Mouse (Mus musculus): ENCODE measurements around the gene Hist1h2ak.
"Not testable (repeated sequence)": the region's sequence is repeated elsewhere in the genome, so short reads cannot be mapped to it uniquely, and the experiment has no call there.

Gene Hist1h2ak

DNA sequence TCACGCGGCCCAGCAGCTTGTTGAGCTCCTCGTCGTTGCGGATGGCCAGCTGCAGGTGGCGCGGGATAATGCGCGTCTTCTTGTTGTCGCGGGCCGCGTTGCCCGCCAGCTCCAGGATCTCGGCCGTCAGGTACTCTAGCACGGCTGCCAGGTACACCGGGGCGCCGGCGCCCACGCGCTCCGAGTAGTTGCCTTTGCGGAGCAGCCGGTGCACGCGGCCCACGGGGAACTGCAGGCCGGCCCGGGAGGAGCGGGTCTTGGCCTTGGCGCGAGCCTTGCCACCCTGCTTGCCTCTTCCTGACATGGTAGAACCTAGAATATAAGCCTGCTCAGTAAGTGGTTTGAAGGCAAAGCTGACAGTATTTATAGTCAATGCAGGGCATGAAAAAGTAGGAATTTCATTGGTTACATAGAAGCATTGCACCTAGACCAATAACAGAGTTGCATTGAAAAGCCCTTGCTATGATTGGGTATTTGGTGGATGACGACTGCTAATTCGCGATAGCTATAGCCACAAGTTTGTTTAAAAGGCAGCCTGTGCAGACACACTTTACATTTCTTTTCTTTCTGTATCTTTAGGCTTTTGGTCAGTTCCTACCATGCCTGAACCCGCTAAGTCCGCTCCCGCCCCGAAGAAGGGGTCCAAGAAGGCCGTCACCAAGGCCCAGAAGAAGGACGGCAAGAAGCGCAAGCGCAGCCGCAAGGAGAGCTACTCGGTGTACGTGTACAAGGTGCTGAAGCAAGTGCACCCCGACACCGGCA is at the start of gene Hist1h2ak, which contains the start of gene Hist1h2bn:
Hist1h2ak (minus strand) TSS at position 304 of the 762 bp plus-strand sequence.
Hist1h2bn (plus strand) TSS at position 600 of the 762 bp plus-strand sequence.
- peak; percentile 67 to 77 for DNase-seq

DNA sequence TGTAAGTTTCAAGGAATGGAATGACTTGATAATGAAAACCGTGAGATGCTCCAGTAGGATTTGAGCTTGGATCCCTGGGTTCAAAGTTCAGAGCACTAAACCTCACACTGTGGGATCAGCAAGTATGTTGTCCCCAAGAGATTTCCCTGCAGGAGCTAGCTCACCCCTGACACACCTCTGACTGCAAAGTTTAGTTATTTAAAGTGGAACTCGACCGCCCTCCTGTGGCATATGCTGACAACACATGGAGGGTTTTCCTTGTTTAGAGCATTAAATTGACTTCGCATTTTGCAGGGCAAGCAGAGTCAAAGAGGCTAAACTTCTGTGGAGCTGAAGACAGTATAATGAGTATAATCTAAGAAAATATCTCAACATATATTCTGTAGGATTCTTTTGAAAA is 49.4 kb upstream of the Hist1h2ak start:
- DNase-seq = not testable (repeated sequence)

DNA sequence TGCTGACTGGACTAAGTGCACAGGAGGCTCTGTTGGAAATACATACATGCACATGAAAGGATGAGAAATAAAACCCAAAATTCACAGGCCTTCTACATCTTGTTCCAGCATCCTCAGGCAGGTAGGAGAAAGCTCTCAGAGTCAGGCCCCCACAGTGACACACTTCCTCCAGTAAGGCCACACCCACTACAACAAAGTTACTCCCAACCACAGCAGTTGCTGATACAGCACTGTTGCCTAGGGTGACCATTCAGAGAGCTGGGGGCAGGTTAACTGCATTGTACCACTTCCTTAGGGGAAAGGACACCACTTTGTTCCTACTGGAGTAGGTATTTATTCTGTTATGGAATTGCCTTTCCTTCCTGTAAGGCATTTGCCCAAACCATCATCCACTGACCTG is 43.5 kb upstream of the Hist1h2ak start:
- not testable (repeated sequence) for DNase-seq

DNA sequence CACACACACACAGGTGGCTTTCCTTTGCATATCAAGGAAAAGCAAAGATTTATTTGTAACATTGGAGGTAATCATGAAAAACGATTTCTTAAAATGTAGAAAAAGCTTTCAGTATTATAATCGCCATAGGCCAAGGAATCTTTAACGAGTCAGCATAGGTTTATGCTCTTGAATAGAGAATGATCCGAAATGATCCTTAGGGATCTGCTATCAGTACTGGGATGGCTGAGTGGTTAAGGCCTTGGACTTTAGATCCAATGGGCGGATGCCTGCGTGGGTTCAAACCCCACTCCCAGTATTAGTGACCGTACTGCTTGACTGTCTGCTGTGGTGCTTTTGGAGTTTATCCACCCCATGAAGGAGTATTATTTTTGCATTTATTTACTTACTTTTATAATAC is 42.0 kb upstream of the Hist1h2ak start:
- DNase-seq = no peak

DNA sequence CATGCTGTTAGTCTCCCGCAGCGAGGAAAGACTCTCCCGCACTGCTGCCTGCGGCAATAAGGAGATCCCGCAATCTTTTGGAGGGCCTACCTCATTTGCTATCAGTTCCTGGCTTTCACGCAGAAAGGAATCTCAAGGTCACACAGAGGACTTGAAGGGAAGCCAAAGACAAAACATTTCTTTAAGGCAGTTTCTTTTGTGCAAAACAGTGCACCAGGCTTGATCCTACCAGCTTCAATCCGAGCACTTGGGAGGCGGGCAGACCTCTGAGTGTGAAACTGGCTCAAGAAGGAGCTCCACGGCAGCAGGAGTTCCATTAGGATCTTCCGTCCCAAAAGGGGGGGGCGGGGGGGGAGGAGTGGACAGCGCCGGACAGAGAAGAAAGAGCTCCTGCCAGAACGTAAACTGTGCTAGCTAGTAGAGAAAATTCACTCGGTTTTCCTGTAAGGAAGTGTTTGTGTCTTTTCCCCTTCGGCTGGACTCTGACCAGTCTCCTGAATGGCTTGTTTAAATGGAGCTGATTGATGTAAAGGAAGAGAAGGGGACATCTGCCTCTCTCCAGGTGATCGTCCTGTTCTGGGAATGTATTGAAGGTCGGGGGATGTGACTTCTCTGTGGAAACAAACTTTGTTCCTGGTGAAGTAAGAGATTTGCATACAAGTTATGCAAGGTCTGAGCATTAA is 37.1 kb upstream of the Hist1h2ak start:
- no peak for DNase-seq

DNA sequence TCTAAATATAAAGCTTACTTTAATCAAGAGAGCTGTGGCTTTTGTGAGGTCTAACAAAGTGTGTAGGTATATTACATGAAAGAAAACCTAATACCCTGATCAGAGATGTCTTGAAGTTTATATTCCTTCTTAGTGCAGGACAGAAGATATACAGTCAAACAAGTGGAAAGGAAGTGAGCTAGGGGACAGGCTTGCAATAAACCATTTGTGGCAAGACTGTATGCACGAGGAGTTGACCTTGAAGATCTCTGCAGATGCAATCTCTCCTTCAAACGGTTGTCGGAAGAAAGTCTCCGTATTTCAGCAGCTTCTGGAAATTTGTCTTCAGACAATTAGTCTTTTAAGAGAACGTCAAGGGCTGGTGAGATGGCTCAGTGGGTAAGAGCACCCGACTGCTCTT is 36.3 kb upstream of the Hist1h2ak start:
- no peak for DNase-seq

DNA sequence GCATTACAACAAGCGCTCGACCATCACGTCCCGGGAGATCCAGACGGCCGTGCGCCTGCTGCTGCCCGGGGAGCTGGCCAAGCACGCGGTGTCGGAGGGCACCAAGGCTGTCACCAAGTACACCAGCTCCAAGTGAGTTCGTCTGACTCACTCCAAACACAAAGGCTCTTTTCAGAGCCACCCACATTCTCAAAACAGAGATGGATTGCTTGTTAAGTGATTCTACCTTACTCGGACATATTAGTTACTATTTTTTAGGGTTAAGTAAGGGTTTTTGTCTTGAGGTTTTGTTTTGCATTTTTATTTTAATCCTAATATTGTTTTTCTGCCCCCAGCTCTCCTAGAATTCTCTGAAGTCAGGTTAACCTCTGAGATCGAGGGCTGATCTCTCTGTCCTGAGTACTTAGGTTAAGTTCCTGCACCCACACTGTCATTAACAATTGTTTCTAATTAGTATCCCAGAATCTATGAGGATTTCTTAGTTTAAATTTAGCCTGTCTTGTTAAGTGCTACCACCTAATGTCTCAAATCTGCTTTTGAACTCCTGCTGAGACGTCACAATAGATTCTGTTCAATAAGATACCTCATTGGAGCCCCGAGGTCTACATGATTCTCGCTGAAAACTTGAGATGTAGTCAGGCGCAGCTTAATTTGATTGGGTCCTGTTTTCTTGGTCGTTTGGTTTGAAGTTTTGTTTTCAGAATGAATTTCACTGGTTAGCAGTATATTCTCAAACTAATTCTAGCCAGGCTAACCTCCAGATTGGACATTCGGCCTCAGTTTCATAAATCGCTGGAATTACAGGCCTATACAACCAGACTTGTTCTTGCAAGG is 34.4 kb upstream of the Hist1h2ak start:
- no peak for DNase-seq

DNA sequence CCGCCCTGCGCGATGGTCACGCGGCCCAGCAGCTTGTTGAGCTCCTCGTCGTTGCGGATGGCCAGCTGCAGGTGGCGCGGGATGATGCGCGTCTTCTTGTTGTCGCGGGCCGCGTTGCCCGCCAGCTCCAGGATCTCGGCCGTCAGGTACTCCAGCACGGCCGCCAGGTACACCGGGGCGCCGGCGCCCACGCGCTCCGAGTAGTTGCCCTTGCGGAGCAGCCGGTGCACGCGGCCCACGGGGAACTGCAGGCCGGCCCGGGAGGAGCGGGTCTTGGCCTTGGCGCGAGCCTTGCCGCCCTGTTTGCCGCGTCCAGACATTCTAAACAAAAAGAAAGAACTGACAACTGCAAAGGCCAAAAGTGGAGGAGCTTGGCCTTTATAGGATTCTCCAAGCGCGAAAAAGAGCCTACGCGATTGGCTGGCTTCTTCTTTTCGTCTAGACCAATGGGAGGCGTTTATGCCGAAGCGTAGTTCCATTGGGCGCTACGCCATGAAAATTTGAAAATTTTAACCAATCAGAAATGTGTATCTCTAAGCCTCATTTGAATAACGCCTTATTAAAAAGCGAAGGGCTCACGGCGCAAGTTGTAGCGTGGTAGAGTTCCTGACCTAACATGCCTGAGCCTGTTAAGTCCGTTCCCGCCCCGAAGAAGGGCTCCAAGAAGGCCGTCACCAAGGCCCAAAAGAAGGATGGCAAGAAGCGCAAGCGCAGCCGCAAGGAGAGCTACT is 33.4 kb upstream of the Hist1h2ak start, which contains the start of the genes Hist1h2an and Hist1h2bp:
Hist1h2an (minus strand) TSS at position 320 of the 731 bp plus-strand sequence.
Hist1h2bp (plus strand) TSS at position 563 of the 731 bp plus-strand sequence.
- peak; percentile 82 to 86 for DNase-seq

DNA sequence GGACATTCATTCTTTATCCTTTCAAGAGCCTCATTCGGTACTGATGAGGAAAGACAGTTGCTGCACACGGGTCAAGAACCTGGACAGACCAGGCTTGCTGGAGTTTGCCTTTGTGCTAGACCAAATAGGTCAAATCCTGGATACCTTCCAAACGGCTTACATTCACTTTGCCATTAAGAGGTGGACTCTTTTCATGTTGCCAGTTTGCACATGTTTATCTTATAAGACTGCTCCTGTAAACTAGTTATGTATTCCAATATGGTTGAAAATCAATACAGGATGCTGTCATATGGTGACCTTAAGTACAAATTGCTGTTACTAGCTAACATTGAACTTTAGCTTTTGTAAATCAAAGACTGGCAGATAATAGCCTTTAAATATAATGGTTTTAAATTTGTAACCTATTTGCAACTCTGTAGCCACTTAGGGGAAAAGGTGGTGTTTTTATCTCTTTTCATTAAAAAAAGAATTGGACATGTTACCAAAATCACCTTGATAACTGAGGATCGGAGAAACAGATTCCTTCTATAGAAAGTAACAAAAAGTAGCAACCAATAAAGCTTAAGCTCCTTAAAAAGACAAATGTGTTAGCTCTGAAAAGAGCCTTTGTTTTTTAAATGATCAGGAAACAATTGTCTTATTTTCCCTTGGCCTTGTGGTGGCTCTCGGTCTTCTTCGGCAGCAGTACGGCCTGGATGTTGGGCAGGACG is 32.7 kb upstream of the Hist1h2ak start:
- DNase-seq = no peak

DNA sequence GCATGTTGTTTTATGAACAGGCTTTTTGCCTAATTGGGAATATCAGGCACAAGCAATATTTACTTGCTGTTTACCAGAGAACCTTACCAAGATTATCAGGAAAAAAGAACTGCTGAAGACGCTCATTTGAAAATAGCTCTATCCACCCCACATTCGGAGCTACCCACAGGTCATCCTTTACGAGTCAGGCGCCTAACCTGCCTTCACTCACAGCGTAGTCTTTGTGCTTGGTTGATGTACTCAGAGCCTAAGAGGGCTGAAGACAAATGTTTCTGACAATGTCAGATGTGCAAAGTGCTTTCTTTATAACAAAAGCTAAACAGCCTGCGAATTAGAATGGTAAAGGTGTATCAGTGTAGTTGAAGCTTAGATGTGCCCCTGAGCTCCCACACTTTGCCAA is 30.7 kb upstream of the Hist1h2ak start:
- no peak for DNase-seq

DNA sequence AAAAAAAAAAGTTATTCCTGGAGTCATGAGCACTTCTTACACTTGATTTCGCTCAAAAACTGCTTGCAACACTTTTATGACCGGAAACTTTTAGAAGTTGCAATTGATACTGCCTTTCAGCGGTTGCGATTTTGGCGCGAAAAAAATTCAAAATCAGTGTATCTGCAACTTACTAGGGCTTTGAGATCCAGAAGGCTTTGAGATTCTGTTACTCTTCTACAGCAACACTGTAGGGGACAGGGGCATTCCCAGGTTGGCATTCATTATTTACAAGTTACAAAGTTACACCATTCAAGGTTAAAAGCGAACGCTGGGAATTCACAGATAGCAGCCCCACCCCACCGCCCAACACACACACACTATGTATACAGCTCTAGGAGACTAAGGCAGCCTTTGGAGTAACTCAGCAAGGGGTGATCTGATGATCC is 30.1 kb upstream of the Hist1h2ak start:
- peak; percentile 31 to 41 for DNase-seq

DNA sequence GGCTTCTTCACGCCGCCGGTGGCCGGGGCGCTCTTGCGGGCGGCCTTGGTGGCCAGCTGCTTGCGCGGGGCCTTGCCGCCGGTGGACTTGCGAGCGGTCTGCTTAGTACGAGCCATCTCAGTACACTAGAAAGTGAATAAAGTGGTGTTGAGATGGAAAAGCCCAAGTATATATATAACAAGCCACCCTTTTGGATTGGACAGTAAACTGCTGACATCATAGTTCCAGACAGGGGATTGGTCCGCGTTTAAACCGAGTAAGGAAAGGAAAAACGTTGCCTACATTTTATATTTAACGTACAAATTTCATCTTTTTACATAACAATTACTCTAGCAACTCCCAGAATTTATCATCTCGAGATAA is 29.6 kb upstream of the Hist1h2ak start, which contains the start of gene Hist1h3i:
Hist1h3i (minus strand) TSS at position 116 of the 363 bp plus-strand sequence.
- DNase-seq = peak; percentile 51 to 61

DNA sequence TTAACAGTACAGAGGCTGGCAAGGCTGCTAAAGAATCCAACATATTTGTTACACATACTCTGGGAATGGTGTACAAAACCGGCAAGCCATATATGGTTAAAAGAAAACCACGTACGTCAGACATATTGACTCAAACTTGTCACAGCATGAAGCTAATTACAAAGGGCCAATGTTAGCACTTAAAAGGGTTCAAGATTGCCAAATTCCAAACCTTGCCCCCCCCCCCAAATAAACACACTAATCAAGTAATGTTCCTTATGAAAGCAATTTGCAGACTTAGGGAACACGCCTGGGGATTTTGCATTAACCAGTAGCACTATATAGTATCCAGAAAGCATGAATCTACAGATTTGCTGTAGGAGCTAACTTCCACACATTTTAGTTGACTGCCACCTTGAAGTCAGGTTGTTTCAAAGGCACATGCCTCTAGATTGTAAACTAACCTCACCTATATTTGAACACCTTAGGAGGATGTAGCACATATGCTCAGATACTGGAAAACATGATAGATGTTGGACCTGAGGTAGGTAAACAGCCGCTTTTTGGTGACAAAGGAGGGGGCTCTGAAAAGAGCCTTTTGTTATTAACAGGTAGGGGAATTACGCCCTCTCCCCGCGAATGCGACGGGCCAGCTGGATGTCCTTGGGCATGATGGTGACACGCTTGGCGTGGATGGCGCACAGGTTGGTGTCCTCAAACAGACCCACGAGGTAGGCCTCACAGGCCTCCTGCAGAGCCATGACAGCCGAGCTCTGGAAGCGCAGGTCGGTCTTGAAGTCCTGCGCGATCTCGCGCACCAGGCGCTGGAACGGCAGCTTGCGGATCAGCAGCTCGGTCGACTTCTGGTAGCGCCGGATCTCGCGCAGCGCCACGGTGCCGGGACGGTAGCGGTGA is 29.0 kb upstream of the Hist1h2ak start:
- peak; percentile 45 to 55 for DNase-seq

DNA sequence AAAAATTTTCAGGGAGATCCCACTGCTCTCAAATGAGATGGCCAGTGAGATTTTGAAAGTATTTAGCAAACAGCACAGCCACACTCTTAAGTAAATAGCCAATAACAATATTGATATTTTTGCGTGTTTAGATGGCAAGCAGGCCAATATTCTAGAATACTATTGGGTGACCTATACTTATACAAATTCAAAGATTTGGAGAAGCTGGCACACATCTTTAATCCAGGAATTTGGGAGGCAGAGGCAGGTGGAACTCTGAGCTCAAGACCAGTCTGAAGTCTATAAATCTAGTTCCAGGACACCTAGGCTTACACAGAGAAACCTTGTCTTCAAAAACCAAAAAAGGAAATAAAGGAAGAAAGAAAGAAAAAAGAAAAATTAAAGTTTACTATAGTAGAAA is 28.0 kb upstream of the Hist1h2ak start:
- no peak for DNase-seq

DNA sequence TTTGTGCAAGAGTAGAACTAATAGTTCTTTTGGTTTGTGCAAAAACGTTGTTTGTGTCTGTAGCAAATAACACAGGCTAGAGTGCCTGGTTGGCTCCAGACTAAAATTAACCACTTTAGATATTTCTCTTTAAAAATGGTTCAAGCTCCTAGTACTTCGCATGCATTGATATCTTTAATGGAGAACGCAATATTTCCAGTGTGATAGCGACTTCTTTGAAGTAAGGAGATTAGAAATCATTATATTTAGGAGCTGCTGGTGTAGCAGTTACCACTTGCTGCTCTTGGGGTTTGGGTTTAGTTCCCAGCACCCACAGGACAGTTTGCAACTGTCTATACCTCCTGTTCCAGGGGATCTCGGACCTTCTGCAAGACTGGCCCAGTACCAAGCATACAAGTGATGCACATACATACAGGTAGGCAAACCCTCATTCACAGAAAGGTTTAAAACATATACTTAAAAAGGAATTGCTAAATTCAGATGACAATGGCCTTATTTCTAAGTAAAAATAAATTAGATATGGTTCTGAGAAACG is 27.5 kb upstream of the Hist1h2ak start:
- DNase-seq = no peak

DNA sequence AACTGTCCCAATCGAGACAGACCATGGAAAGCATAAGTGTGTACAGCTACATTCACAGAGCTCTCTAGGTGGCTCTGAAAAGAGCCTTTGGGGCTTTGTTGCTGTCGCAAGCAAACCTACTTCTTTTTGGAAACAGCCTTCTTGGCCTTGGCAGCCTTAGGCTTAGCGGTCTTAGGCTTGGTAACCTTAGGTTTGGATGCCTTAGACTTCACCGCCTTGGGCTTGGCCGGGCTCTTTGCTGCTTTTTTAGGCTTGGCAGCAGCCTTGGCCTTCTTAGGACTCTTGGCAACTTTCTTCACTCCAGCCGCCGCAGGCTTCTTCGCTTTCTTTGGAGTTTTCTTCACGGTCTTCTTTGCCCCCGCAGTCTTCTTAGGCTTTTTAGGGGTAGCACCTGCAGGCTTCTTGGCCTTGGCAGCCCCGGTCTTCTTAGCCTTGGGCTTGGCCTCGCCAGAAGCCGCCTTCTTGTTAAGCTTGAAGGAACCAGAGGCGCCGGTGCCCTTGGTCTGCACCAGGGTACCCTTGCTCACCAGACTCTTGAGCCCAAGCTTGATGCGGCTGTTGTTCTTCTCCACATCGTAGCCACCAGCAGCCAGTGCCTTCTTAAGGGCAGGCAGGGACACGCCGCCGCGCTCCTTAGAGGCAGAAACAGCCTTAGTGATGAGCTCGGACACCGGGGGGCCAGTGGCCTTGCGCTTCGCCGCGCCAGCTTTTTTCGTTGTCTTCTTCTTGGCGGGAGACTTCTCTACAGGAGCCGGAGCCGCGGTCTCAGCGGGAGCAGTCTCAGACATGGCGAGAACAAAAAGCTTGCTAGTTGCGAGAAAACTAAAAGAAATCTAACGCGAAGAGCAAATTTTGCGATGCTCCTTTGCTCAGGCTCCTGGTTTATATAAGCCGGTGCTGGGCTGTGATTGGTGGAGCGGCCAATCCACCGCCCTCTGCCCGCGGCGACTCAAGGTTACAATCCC is 26.4 kb upstream of the Hist1h2ak start, which contains the start of gene Hist1h1b:
Hist1h1b (minus strand) TSS at position 859 of the 965 bp plus-strand sequence.
- DNase-seq = peak; percentile 72 to 82

DNA sequence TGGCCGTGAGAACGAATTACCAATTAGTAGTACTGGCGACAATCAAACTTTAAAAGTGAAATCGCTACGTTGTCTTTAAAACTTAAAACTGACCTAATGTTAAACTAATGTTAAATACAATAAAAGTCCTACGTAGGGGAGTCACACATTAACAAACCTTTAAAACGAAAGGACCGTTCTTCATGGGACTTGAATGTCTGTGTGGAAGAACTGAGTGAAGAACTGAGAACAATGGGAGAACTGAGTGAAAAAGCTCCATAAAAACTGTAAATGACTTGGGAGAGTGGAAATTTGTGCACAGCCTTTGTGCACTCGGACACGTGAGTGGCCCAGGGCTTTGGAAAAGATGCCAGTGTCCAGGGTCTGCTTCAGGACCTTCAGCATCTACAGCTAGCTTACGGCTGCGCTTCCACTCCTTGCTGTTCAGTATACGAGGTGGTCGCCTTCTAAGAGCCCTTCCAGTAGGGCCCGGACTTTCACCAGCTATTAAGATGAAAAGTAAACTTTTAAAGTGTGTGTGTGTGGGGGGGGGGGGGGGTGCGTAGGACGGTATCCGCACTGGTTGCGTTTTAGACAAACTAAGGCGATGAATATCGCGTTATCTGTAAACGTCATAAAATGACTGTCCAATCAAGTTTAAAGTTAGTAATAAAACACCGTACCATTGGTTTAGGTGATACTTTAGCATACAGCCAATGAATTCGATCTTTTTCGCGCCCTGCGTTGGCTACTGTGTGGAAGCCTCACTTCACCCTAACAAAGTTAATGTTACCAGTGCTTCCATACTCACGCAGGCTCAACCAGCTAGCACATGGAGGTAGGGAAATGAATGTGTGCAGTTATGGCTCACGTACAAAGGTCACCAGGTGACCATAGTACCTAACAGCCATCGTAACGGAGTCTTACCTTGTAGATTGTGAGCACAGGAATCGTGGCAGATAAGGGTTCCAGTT is 25.5 kb upstream of the Hist1h2ak start:
- DNase-seq = peak; percentile 58 to 72

DNA sequence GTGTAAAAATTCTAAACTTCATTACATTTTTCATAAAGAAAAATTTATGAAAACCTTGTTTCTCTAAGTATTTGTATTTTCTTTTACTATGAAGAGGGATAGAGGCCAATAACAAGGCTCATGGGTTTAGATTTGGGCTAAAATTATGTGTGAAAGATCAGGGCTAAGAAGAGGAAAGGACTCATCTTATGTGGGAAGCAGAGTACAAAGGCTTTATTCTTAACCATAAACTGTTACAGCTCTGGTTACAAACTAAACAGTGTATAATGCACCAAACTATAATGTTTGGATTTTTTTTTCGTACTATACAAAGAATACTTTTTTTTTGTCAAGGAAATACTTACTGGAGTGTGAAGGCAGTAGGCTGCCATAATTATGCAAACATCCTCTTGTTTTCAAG is 2.1 kb upstream of the Hist1h2ak start:
- DNase-seq = no peak

Measured in thymus, postnatal 36 days (tissue).